Mouse (Mus musculus) layer of hippocampus, postnatal 25 days (tissue): ENCODE data around the gene Adam19. TPM values are rescaled to one million over a fixed set of nuclear protein-coding genes. Genes with fewer than 3 reads are reported as not detected.

Experiments
- DNase-seq, 2 experiments: peaks; one replicate each; pipeline ENCODE4 v3.0.0; 2022; ENCODE audit warnings: mixed read lengths in 2 of 2, low spot score in 1 of 2; ENCODE audit errors: extremely low spot score in 1 of 2
- total RNA-seq, 2 experiments: library from RNA; stranded (reverse); gene quantifications; 2 replicates each; pipeline ENCODE4 v1.2.3; 2021

Adam19 gene
- total RNA-seq, 2 experiments from 2014 or later: 15.7 to 18.3 TPM

DNA sequence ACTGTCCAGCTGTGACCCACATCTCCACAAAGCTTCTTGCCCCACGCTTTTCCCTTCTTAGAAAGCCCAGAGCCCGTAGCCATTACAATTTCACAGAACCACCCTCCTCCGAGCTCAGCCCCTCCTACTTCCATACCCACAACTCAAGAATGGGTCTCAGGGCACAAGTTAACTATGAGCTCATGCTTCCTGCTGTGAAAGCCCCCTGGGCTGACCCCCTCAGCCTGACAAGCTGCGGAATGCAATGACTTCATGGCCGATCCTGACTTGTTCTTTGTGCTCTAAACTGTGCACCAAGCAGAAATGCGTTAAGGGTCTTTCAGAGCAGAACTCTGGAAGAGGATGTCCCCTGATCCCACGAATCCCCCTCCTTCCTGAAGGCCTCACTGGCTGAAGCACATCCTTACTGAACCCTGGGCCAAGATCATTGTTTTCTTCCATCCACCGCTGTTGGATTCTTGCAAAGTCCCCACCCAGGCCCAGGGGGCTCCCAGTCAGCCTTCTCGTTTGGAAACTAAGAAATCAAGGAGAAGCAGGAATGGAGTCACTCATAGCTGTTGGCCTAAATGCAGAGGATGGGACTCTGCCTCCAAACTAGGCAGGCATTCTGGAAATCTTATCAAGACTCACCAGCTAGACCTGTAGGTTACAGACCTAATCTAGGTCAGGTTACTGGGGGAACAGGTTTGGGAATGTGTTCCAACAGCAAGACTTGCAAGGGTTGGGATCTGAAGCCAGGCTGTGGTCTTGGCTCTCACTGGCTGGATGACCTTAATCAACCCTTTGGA is 39.9 kb downstream of the Adam19 start:
- no peak for DNase-seq

DNA sequence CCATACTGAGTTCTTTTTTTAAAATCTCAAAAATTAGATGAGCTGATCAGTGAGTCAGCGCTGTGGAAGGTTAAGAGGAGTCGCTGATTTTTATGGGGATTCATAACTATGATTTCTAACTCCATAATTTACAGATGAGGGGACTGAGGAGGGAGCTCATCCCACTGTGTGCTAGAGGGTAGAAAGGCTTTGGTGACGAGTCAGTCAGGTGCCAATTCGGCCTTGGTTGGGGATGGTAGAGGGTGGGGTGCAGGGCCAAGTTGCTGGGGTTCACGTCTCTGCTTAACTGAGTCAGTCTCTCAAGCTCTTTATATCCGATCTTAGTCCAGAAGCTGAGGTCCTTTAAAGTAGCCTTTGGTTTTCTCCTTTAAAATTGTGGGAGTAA is 40.5 kb downstream of the Adam19 start:
- no peak for DNase-seq

DNA sequence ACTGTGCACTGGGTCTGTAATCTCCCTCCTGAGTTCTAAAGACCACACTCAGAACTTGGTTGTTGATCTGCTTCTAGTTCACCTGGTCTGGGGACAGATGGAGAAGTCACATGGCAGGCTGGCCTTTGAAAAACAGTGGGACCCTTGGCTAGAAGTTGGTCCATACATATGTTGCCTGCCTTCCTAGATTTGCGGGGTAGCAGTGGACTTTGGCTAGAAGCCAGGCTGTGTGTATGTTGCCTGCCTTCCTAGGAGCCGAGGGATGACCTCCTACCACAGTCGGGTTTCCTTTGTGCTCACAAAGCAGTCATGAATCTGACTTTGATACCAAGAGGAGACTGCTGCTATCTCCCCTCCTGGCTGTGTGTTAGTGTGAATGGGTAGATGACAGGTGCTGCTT is 41.3 kb downstream of the Adam19 start:
- DNase-seq: no peak

DNA sequence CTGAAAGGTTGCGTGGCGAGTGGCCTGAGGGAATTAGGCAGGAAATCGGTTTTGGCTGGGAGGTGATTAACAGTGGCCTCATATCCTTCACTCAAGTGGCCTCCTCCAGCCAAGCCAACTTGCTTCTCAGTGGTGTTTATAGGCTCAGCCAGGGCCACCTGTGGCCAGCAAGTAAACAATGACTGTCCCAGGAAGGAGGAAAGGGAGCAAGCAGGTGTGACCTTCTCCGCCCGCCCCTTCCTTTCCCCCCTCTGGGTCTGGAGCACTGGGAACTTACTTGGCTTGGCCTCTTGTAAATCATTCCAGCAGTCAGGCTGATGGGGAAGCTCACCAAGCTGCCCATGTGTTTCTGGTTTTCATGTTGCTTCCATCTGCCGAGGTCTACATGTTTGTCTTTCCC is 46.3 kb downstream of the Adam19 start:
- no peak for DNase-seq

DNA sequence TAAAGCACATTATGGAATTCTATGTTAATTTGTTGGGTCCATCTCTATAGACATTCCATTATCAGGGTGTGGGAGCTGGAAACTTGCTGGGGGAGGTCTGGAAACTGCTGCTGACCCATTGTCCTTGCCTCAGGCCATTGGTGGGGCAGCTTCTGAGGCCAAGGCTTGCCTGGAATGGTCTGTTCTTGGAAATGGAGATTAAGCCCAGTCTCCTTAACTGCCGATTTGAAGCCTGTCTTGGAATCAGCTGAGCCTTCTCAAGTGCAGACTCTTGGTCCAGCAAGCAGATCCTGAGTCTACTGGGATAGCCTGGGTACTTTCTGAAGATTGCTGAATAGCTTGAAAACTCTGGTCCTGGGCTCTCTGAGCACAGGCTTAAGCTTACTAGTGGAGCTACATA is 51.3 kb downstream of the Adam19 start:
- no peak for DNase-seq

DNA sequence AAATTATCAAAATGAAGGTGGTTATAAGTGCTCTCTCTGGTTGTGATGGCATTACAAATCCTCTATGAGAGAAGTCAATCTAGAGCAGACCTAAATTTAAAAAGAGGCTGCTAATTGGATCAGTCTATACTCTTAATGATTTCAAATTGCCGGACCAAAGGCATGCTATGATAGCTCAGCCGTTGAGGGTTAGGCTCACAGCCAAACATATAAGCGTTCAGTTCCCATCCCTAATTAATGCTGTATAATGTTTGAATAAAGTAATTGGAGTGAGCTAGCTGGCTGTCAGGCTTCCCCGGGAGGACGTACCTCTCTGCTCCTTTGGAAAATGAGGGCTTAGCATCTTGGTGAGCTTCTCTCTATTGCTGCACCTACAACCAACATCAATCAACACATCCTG is 53.4 kb downstream of the Adam19 start:
- no peak for DNase-seq

DNA sequence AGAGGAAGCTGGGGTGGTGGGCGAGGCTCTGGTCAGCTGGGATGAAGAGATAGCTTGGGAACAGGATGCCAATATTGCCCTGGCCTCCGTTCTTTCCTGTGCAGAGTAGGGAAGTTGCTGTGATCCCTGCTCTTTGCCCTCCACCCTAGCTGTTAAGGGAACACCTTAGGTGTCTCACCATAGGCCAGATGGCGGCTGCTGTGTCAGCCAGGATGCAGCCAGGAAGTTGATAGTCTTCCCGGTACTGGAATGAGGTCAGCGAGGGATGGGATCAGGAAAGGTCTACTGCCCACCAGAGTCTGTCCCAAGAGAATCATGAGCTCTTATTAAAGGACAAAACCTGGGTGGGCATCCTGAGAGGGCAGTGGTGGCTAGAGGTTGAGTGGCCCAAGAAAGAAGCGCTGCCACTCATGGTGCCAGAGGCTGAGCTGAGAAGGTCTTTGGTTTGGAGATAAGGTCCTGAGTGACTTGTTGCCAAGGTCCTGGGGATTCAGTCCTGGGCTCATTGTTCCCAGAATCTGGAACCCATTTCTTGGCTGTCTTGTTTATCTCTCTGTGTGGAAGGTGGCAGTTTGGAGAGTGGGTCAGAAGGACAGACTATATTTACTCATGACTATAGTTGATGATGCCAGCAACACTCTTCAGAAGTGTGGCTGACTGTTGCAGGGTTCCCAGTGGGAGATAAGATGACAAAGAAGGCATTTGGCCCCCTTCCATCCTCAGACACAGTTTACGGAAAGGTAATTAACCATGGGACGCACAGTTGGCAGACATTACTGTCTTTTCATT is 54.6 kb downstream of the Adam19 start:
- DNase-seq: no peak

DNA sequence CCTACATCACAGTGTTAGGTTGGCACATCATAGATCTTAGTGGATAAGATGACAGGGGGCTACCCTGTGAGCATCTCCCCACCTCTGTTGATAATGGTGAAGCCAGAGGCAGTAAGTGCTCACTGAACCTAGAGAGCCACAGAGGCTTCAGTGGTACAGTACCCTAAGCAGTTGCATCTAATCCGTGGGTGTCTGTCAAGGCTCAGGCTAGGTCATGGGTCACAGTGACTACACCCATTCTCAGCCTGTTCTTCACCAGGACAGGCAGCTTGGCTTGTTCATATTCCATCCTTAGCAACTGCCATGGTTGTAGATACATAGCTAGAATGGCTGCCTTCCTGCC is 55.1 kb downstream of the Adam19 start:
- DNase-seq: no peak

DNA sequence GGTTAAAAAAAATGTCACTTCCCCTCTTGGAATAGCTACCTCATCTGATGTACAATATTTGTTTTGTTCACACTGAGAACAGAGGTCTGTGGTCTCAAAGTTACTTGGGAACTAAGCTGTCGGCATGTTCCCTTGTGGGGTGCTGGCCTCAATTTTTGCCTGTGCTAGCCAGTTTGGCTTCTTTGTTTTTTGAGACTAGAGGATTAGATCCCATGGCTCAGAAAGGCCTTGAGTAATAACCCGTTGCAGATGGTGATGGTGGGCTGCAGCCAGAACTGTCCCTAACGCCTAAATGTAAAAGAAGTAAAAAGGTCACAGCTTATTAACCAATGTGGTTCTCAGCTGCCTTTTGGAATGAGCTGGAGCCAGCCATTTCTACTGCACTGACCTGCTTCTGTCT is 57.4 kb downstream of the Adam19 start:
- no peak for DNase-seq

DNA sequence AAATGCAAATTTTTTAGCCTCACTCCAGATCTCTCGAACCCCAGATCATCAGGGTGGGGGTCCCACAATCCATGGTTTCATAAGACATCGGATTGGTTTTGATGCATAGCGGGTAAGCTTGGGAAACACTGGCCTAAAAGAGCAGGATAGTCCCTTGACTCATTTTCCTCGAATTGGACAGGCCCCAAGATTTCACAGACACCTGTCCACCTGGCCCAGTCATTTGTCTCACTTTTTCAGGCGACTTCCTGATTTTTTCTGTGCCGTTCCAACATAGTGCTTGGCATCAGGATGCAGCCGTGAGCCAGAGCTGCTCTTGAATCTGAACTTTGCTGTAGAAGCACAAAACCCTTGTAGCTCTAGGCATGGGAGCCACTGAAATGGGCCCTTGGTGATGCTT is 58.4 kb downstream of the Adam19 start:
- DNase-seq: no peak

DNA sequence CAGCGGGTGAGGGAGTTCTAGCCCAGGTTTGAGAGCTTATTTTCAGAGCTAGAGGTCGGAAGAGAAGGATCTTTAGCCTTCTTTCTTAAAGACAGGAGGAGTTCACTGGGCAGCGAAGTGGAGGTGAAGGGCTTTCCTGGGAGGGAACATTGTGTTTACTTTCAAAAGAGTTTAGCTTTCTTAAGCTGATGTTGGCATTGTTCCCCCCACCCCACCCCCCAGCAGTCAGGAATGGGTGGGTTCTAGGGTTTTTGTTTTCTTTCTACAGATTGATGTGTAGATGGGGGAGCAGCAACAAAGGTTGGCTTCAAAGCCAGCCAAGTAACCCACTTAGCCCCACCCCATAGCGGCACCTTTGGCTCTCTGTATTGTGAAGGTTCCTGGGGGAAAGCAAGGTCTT is 59.2 kb downstream of the Adam19 start:
- DNase-seq: no peak

DNA sequence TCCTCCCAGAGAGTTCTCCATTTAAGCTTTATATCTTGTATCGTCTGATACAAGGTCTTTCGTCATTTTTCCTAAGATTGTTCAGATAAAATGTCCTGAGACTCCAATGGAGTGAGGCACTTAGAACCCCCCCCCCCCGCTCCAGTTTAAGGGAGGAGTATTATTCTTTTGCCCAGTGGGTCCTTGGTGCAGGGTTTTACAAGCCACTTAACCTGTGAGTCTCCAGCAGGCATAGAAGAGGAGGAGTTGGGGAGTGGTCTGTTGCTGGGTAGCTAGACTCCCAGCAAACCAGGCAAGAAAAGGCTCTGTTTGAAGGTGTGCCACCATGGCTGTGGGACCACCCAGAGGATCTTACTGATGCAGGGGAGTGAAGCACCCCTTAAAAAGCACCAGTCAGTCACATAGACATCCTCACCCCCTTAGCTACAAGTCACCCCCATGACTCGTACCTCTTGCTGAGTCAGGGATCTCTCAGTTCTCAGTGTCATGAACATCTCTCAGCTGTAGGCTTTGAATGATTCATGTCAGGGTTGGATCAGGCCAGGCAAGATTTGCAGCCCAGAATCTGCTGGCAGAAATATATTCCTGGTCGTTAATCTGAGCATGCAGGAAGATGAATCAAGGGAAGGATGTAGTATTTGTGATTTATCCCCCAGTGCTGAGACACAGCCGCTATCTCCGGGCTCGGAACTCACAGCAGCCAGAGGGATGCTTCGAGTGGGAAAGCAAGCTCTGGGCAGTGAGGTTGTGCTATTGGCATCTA is 59.8 kb downstream of the Adam19 start:
- no peak for DNase-seq

DNA sequence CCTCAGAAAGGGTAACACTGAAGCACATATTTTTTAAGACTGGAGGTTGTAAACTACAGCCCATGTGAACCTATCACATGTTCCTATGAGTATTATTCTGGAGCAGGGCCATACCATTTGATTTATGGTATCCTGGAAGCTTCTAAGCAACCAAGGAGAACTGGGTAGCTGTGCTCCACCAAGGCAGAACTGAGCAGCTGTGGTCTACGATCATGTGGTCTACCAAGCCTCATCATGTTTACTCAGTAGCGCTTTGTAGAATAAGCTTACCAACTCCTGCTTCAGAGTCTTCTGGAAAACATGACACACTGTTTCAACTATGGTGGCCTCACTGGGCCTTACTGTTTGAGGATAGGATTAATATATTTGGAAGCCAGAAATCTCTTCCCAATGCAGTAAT is 60.7 kb downstream of the Adam19 start:
- DNase-seq: no peak

DNA sequence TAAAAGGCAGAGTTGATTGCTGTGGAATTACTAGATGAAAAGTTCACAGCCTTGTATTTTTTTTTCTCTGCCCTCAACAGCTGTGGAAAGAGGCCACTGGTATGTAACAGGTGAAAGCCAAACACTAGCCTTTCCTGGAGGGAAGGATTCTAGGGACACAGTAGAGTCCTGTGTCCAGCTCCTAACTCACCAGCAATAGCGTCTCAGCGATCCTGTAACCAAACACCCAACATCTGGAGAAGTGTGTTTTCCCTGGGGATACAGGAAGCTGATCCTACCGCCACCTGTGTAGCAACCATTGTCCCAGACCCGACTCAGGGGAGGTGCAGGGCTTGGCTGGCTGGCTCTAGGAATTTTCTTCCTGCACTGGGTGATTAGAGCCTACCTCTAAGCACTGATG is 63.8 kb downstream of the Adam19 start:
- DNase-seq: no peak

DNA sequence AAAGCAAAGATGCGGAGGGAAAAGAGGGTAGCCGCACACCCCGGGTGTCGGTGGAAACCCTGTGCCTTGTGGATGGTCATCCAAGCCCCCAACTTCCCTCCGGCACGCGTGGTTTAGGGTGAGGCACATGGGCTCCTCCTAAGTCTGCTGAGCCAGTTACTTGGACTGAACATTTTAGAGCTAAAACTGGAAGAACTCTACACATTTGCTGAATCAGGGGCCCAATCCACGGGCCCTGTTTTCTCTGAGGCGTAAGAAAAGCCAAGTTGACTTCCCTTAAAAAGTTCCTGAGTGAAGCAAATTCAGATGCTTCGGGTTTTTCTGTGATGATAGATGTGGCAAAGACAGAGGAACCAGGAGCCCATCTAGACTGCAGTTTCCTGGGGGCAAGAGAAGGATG is 64.3 kb downstream of the Adam19 start:
- no peak for DNase-seq

DNA sequence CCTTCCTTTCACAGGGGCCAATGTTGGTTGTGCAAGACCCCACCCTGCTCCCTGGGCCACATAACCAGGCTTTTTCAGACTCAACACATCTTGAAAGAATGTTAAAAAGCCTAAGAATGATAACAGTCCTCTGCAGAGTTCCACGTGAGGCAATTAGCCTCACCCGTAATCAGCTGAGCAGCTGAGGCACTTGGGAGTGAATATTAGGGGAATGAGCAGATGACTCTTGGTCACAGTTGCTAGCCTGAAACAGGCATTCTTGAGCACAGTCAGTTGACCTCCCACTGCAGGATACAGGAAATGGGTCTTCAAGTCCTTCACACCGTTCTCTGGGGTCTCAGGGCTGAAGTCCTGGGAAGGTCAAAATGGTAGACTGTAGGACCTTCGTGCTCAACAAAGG is 65.9 kb downstream of the Adam19 start:
- DNase-seq: no peak

DNA sequence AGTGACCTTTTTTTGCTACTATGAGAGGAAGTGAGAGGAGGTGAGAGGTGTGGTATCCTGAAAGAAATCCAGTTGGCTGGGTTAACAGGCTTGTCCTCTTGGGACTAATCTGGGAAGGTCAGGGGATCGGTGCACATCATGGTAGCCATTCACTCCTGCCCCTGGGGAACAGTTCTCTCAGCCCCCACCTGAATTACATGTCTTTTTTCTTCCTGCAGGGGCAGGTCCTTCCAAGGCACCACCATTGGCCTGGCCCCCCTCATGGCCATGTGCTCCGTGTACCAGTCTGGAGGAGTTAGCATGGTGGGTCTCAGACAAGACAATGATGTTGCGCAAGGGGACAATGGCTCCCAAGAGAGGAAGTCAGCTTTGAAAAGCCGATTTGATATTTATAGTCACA is 67.1 kb downstream of the Adam19 start:
- no peak for DNase-seq

DNA sequence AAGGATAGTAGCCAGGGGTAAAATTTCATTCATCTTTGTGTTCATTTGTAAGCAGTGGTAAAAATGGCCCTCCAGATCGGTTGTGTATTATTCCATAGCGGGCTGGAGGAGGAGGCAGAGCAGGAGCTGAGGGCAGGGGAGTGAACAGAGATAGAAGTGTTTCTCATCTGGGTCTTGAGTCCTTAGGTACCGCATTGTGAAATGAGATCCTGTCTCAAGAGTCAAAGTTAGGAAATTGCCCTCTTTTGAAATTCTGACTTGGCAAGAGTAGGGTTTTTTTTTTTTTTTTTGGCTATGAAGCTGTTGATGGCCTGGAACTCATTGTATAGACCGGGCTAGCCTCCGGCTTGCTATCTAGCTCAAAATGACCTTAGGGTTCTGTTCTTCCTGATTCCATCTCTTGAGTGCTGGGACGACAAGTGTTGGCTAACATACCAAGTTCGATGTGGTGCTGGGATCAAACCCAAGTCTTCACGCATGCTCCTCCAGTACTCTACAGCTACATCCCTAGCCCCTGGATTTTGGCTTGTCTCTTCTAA is 67.6 kb downstream of the Adam19 start:
- no peak for DNase-seq

DNA sequence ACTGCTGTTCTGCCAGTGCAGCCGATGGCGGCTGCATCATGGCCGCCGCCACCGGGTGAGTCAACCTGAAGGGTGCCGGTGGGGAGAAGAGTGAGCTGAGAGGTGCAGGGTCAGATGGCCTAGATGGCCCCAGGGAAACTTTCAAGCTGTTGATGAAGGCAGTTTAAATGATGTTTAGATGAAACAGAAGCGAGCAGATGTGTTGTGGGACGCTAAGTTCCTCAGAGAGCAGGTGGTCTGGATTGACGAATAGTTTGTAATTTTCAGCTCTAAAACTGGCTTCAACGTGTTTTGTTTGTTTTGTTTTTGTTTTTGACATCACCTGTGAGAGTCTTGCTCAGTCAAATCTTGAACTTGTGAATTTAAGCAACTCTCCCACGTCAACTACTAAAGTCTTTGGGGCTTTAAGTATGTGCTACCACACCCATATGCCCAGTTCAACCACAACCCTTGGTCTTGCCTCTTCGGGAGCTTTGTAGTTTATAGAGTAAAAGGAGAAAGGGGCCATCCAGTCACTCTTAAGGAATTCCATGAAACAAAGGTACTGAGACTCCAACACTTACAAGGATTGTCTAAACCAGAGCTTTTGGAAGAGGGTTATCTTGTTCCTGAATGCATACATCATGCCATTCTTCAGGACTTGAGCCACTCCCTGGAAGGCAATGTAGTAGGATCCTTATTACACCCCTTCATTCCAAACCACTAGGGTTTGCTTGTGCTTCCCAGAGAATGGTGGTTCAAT is 69.5 kb downstream of the Adam19 start:
- no peak for DNase-seq

DNA sequence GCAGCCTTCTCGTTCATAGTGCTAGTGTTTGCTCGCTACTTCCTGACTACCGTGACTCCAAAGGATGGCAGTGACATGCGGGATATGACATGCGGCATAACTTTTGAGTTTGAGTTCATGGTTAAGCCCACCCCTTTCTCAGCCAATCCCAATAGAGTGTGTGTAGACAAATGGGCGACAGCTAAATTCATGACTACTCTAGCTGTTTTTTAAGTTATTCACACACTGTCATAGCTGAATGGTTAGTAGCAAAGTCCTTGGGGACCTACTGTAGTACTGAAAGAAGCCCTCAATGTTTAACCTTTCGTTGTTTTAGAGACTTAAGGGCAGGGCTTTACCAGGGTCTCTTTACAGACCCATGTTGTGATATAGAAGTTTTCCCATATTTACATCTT is 70.0 kb downstream of the Adam19 start:
- DNase-seq: no peak

DNA sequence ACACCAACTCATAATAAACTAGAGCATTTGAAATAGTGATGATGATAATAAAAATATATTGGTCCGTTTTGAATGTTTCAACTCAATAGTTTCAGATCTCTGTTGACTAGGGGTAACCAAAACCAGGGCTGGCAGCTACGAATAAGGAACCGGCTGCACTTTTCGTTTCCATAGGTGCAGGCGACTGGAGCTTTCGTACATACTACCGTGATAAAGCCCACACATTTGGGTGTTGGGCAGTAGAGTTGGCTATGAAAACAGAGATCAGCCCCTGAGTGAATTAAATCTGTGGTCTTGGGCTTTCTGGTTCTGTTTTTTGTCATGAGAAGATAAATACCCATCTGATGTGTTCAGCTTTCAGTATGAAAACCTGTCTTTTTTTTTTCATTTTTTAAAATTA is 70.5 kb downstream of the Adam19 start:
- DNase-seq: no peak
